Mouse (Mus musculus): ENCODE data around the gene Olfr1467. TPM values are rescaled to one million over a fixed set of nuclear protein-coding genes. Genes with fewer than 3 reads are reported as not detected.

Olfr1467 gene
- total RNA-seq (2015; ENCODE audit: low replicate concordance) (not detected in 2 replicates), total RNA-seq (2017; ENCODE audit: low replicate concordance) (not detected in 2 replicates)

GRCm38 (mm10) chr19:13361936-13362335 lies at the start of gene Olfr1467:
Olfr1467 (plus strand) TSS chr19:13362236.
- ATAC-seq (replicated peaks; ENCODE audit: low FRiP score, poor library complexity, severe bottlenecking), result no peak

DNA sequence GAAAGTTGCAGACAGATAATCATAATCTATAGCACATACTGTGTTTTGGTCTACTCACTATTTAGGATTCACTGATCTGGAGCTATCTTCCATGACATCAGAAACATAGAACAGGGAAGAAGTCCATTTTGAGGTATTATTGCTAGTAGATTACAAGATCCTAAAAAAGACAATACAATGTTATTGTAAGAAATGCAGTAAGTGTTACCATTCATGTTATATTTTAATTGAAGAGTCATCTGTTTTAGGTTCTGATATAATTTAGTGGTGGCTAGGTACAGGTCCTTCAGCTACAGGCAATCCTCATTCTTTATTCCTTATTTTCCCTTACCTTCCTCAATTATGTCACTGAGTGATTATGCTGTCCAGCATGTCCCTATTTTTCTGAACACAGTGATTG lies 46.6 kb upstream of the Olfr1467 start, which contains the start of gene Olfr1465:
Olfr1465 (minus strand) TSS at position 101 of the 400 bp plus-strand sequence.
- ATAC-seq (replicated peaks; ENCODE audit: low FRiP score, poor library complexity, severe bottlenecking), result no peak

GRCm38 (mm10) chr19:13338562-13338961 lies 23.5 kb upstream of the Olfr1467 start, which contains the start of gene Olfr1466:
Olfr1466 (plus strand) TSS chr19:13338862.
- ATAC-seq (replicated peaks; ENCODE audit: low FRiP score, poor library complexity, severe bottlenecking), result no peak

- no peak for ATAC-seq (replicated peaks; ENCODE audit: low FRiP score, poor library complexity, severe bottlenecking)
Observed at GRCm38 (mm10) chr19:13407549-13407948, 45.5 kb downstream of the Olfr1467 start, which contains the start of gene Olfr1469. Olfr1469 (plus strand) TSS chr19:13407849.

Other genes starting within 250 kb of the Olfr1467 start
- not detected in 2 replicates for gene Olfr1459, start 212.7 kb upstream of the Olfr1467 start, total RNA-seq (2015; ENCODE audit: low replicate concordance)
- not detected in 2 replicates for gene Olfr1459, start 212.7 kb upstream of the Olfr1467 start, total RNA-seq (2017; ENCODE audit: low replicate concordance)
- not detected in 2 replicates for gene Olfr1461, start 199.2 kb upstream of the Olfr1467 start, total RNA-seq (2015; ENCODE audit: low replicate concordance)
- not detected in 2 replicates for gene Olfr1461, start 199.2 kb upstream of the Olfr1467 start, total RNA-seq (2017; ENCODE audit: low replicate concordance)
- not detected in 2 replicates for gene Olfr1462, start 176.5 kb upstream of the Olfr1467 start, total RNA-seq (2015; ENCODE audit: low replicate concordance)
- gene Olfr1462, start 176.5 kb upstream of the Olfr1467 start, total RNA-seq (2017; ENCODE audit: low replicate concordance), result not detected in 2 replicates
- not detected in 2 replicates for gene Olfr1463, start 130.9 kb upstream of the Olfr1467 start, total RNA-seq (2015; ENCODE audit: low replicate concordance)
- gene Olfr1463, start 130.9 kb upstream of the Olfr1467 start, total RNA-seq (2017; ENCODE audit: low replicate concordance), result not detected in 2 replicates
- gene Olfr1465, start 46.7 kb upstream of the Olfr1467 start, total RNA-seq (2015; ENCODE audit: low replicate concordance), result not detected in 2 replicates
- gene Olfr1465, start 46.7 kb upstream of the Olfr1467 start, total RNA-seq (2017; ENCODE audit: low replicate concordance), result not detected in 2 replicates
- not detected in 2 replicates for gene Olfr1466, start 23.4 kb upstream of the Olfr1467 start, total RNA-seq (2015; ENCODE audit: low replicate concordance)
- gene Olfr1466, start 23.4 kb upstream of the Olfr1467 start, total RNA-seq (2017; ENCODE audit: low replicate concordance), result not detected in 2 replicates
- not detected in 2 replicates for gene Olfr1469, start 45.6 kb downstream of the Olfr1467 start, total RNA-seq (2015; ENCODE audit: low replicate concordance)
- not detected in 2 replicates for gene Olfr1469, start 45.6 kb downstream of the Olfr1467 start, total RNA-seq (2017; ENCODE audit: low replicate concordance)
- not detected in 2 replicates for gene Olfr1471, start 81.2 kb downstream of the Olfr1467 start, total RNA-seq (2015; ENCODE audit: low replicate concordance)
- gene Olfr1471, start 81.2 kb downstream of the Olfr1467 start, total RNA-seq (2017; ENCODE audit: low replicate concordance), result not detected in 2 replicates
- not detected in 2 replicates for gene Olfr1472, start 93.8 kb downstream of the Olfr1467 start, total RNA-seq (2015; ENCODE audit: low replicate concordance)
- not detected in 2 replicates for gene Olfr1472, start 93.8 kb downstream of the Olfr1467 start, total RNA-seq (2017; ENCODE audit: low replicate concordance)
- not detected in 2 replicates for gene Olfr1474, start 107.3 kb downstream of the Olfr1467 start, total RNA-seq (2015; ENCODE audit: low replicate concordance)
- gene Olfr1474, start 107.3 kb downstream of the Olfr1467 start, total RNA-seq (2017; ENCODE audit: low replicate concordance), result not detected in 2 replicates
- not detected in 2 replicates for gene Olfr1475, start 118.0 kb downstream of the Olfr1467 start, total RNA-seq (2015; ENCODE audit: low replicate concordance)
- gene Olfr1475, start 118.0 kb downstream of the Olfr1467 start, total RNA-seq (2017; ENCODE audit: low replicate concordance), result not detected in 2 replicates
- gene Olfr1477, start 138.3 kb downstream of the Olfr1467 start, total RNA-seq (2015; ENCODE audit: low replicate concordance), result not detected in 2 replicates
- not detected in 2 replicates for gene Olfr1477, start 138.3 kb downstream of the Olfr1467 start, total RNA-seq (2017; ENCODE audit: low replicate concordance)
- not detected in 2 replicates for gene Olfr1480, start 165.7 kb downstream of the Olfr1467 start, total RNA-seq (2015; ENCODE audit: low replicate concordance)
- not detected in 2 replicates for gene Olfr1480, start 165.7 kb downstream of the Olfr1467 start, total RNA-seq (2017; ENCODE audit: low replicate concordance)
- not detected in 2 replicates for gene Olfr1484, start 221.3 kb downstream of the Olfr1467 start, total RNA-seq (2015; ENCODE audit: low replicate concordance)
- gene Olfr1484, start 221.3 kb downstream of the Olfr1467 start, total RNA-seq (2017; ENCODE audit: low replicate concordance), result 0.39 TPM in 1 of 2 replicates, not detected in the other